Mouse (Mus musculus): ENCODE results near the gene Foxb1. TPM values are rescaled to one million over a fixed set of nuclear protein-coding genes. Genes with fewer than 3 reads are reported as not detected.

Gene Foxb1
- polyA plus RNA-seq, 1 experiment from 2014 or later = not detected

GRCm38 (mm10) chr9:69728736-69729135 is 32.0 kb downstream of the Foxb1 start:
- H3K4me1 ChIP-seq (ENCODE audit: control insufficient read depth, low read depth, low read length) = no peaks in the 10 kb centered on the region
- H3K9me3 ChIP-seq (replicated peaks; ENCODE audit: control insufficient read depth, low read length) = no peaks in the 10 kb centered on the region
- no peak overlapping the region for H3K4me3 ChIP-seq (ENCODE audit: low read depth, low read length)
- no peak overlapping the region for H3K27ac ChIP-seq (ENCODE audit: low read length)
- 30% methylated on average over 5 of the region's 5 CpGs for WGBS (ENCODE audit: insufficient replicate concordance)
- no peak overlapping the region for H3K9ac ChIP-seq (ENCODE audit: low read depth, low read length)
- ATAC-seq (ENCODE audit: low read depth) = no peak
- H3K27me3 ChIP-seq (ENCODE audit: control insufficient read depth, insufficient read depth, low read depth, low read length) = no peaks in the 10 kb centered on the region
- no peak overlapping the region for H3K4me2 ChIP-seq (ENCODE audit: low read depth, low read length)
- no peaks in the 10 kb centered on the region for H3K36me3 ChIP-seq (ENCODE audit: control insufficient read depth, insufficient read depth)

GRCm38 (mm10) chr9:69718431-69718830 is 42.3 kb downstream of the Foxb1 start:
- WGBS (ENCODE audit: insufficient replicate concordance) = 65% methylated on average over 9 of the region's 9 CpGs
- H3K4me3 ChIP-seq (ENCODE audit: low read depth, low read length) = no peak overlapping the region
- no peaks in the 10 kb centered on the region for H3K27me3 ChIP-seq (ENCODE audit: control insufficient read depth, insufficient read depth, low read depth, low read length)
- H3K4me2 ChIP-seq (ENCODE audit: low read depth, low read length) = no peak overlapping the region
- no peaks in the 10 kb centered on the region for H3K36me3 ChIP-seq (ENCODE audit: control insufficient read depth, insufficient read depth)
- no peaks in the 10 kb centered on the region for H3K4me1 ChIP-seq (ENCODE audit: control insufficient read depth, low read depth, low read length)
- no peaks in the 10 kb centered on the region for H3K9me3 ChIP-seq (replicated peaks; ENCODE audit: control insufficient read depth, low read length)
- H3K9ac ChIP-seq (ENCODE audit: low read depth, low read length) = no peak overlapping the region
- H3K27ac ChIP-seq (ENCODE audit: low read length) = no peak overlapping the region
- no peak for ATAC-seq (ENCODE audit: low read depth)

- Histone ChIP-seq H3K27ac (ENCODE audit: low read length) (no peak overlapping the region), H3K9ac (ENCODE audit: low read depth, low read length) (no peak overlapping the region), H3K4me1 (ENCODE audit: control insufficient read depth, low read depth, low read length) (no peaks in the 10 kb centered on the region), H3K36me3 (ENCODE audit: control insufficient read depth, insufficient read depth) (no peaks in the 10 kb centered on the region), H3K9me3 (replicated peaks; ENCODE audit: control insufficient read depth, low read length) (no peaks in the 10 kb centered on the region), H3K4me3 (ENCODE audit: low read depth, low read length) (no peak overlapping the region), H3K27me3 (ENCODE audit: control insufficient read depth, insufficient read depth, low read depth, low read length) (no peaks in the 10 kb centered on the region), H3K4me2 (ENCODE audit: low read depth, low read length) (no peak overlapping the region)
- ATAC-seq (ENCODE audit: low read depth) = no peak
- 24% methylated on average over 4 of the region's 4 CpGs for WGBS (ENCODE audit: insufficient replicate concordance)
Observed at GRCm38 (mm10) chr9:69716364-69716763, 44.4 kb downstream of the Foxb1 start.

GRCm38 (mm10) chr9:69715445-69715844 is 45.3 kb downstream of the Foxb1 start:
- 7% methylated on average over 12 of the region's 12 CpGs for WGBS (ENCODE audit: insufficient replicate concordance)
- Histone ChIP-seq H3K36me3 (ENCODE audit: control insufficient read depth, insufficient read depth) (no peaks in the 10 kb centered on the region), H3K9ac (ENCODE audit: low read depth, low read length) (no peak overlapping the region), H3K27ac (ENCODE audit: low read length) (no peak overlapping the region), H3K27me3 (ENCODE audit: control insufficient read depth, insufficient read depth, low read depth, low read length) (no peaks in the 10 kb centered on the region), H3K4me3 (ENCODE audit: low read depth, low read length) (no peak overlapping the region), H3K4me1 (ENCODE audit: control insufficient read depth, low read depth, low read length) (no peaks in the 10 kb centered on the region), H3K9me3 (replicated peaks; ENCODE audit: control insufficient read depth, low read length) (no peaks in the 10 kb centered on the region), H3K4me2 (ENCODE audit: low read depth, low read length) (no peak overlapping the region)
- 0 out of 2 replicates have a peak, but pooled peaks have one; percentile 48 for ATAC-seq (ENCODE audit: low read depth)

- no peak overlapping the region for H3K27ac ChIP-seq (ENCODE audit: low read length)
- no peaks in the 10 kb centered on the region for H3K9me3 ChIP-seq (replicated peaks; ENCODE audit: control insufficient read depth, low read length)
- H3K4me3 ChIP-seq (ENCODE audit: low read depth, low read length) = no peak overlapping the region
- no peaks in the 10 kb centered on the region for H3K4me1 ChIP-seq (ENCODE audit: control insufficient read depth, low read depth, low read length)
- no peaks in the 10 kb centered on the region for H3K27me3 ChIP-seq (ENCODE audit: control insufficient read depth, insufficient read depth, low read depth, low read length)
- H3K9ac ChIP-seq (ENCODE audit: low read depth, low read length) = no peak overlapping the region
- WGBS (ENCODE audit: insufficient replicate concordance) = 44% methylated on average over 7 of the region's 7 CpGs
- no peak for ATAC-seq (ENCODE audit: low read depth)
- no peaks in the 10 kb centered on the region for H3K36me3 ChIP-seq (ENCODE audit: control insufficient read depth, insufficient read depth)
- no peak overlapping the region for H3K4me2 ChIP-seq (ENCODE audit: low read depth, low read length)
Observed at GRCm38 (mm10) chr9:69714346-69714745, 46.4 kb downstream of the Foxb1 start.

- H3K4me2 ChIP-seq (ENCODE audit: low read depth, low read length) = no peak overlapping the region
- H3K27ac ChIP-seq (ENCODE audit: low read length) = no peak overlapping the region
- no peaks in the 10 kb centered on the region for H3K9me3 ChIP-seq (replicated peaks; ENCODE audit: control insufficient read depth, low read length)
- H3K4me1 ChIP-seq (ENCODE audit: control insufficient read depth, low read depth, low read length) = no peaks in the 10 kb centered on the region
- no peak for ATAC-seq (ENCODE audit: low read depth)
- no peaks in the 10 kb centered on the region for H3K27me3 ChIP-seq (ENCODE audit: control insufficient read depth, insufficient read depth, low read depth, low read length)
- H3K4me3 ChIP-seq (ENCODE audit: low read depth, low read length) = no peak overlapping the region
- 52% methylated on average over 18 of the region's 18 CpGs for WGBS (ENCODE audit: insufficient replicate concordance)
- no peaks in the 10 kb centered on the region for H3K36me3 ChIP-seq (ENCODE audit: control insufficient read depth, insufficient read depth)
- no peak overlapping the region for H3K9ac ChIP-seq (ENCODE audit: low read depth, low read length)
Observed at GRCm38 (mm10) chr9:69713577-69714327, 47.0 kb downstream of the Foxb1 start.

GRCm38 (mm10) chr9:69712714-69713525 is 47.8 kb downstream of the Foxb1 start:
- H3K36me3 ChIP-seq (ENCODE audit: control insufficient read depth, insufficient read depth) = no peaks in the 10 kb centered on the region
- WGBS (ENCODE audit: insufficient replicate concordance) = 34% methylated on average over 12 of the region's 12 CpGs
- H3K27me3 ChIP-seq (ENCODE audit: control insufficient read depth, insufficient read depth, low read depth, low read length) = no peaks in the 10 kb centered on the region
- no peaks in the 10 kb centered on the region for H3K9me3 ChIP-seq (replicated peaks; ENCODE audit: control insufficient read depth, low read length)
- H3K4me1 ChIP-seq (ENCODE audit: control insufficient read depth, low read depth, low read length) = no peaks in the 10 kb centered on the region
- H3K4me3 ChIP-seq (ENCODE audit: low read depth, low read length) = no peak overlapping the region
- ATAC-seq (ENCODE audit: low read depth) = peak; percentile 24; the same call in 1 of the 2 replicates
- peak overlapping the region; percentile 12; the same call in 1 of the 2 replicates for H3K27ac ChIP-seq (ENCODE audit: low read length)
- no peak overlapping the region for H3K9ac ChIP-seq (ENCODE audit: low read depth, low read length)
- H3K4me2 ChIP-seq (ENCODE audit: low read depth, low read length) = no peak overlapping the region

All from liver, embryonic 16.5 days (tissue).